Comparison of ENCODE assay signal across 15 mouse cellular contexts in genomic region chr2:159168553-159169064, GRCm38 (mm10).
DNase-seq lines count a peak whose midpoint lies in the region; ATAC-seq and TF ChIP-seq lines count a peak whose summit lies in the region.
"Had no signal": no experiment of that assay in that cellular context is flagged by ENCODE, and none has a peak within 500 bp of the region (broad histone marks: within the 10 kb centered on the region; RNA-seq: fewer than 3 reads in every experiment).

No protein-coding gene starts in this region.

- no peaks in the 10 kb centered on the region for H3K9me3 ChIP-seq in CH12.LX (replicated peaks; ENCODE audit: low read length)
- no peaks in the 10 kb centered on the region for H3K9me3 ChIP-seq in heart, embryonic 14.5 days (ENCODE audit: control insufficient read depth, low read length)
- no peaks in the 10 kb centered on the region for H3K9me3 ChIP-seq in lung, embryonic 15.5 days
- H3K9me3 ChIP-seq: midbrain, embryonic 10.5 days had no signal

- dilution Hi-C loops in CH12.LX (cut with MboI; ENCODE audit: extremely low pct_ligation_motif_present, extremely low pct_unique_long_range_greater_than_20kb, low sequenced_read_pairs): no loop called here

- ATAC-seq in heart, embryonic 14.5 days (ENCODE audit: insufficient number of reproducible peaks, insufficient read depth, low FRiP score, low read depth): peak; percentile 81
- peak; percentile 75 for ATAC-seq in lung, embryonic 15.5 days (ENCODE audit: borderline replicate concordance, extremely low read depth, low FRiP score, low TSS enrichment)

- H3K36me3 ChIP-seq in CH12.LX (replicated peaks in 1 of 2; ENCODE audit: control insufficient read depth in 1 of 2, insufficient read depth in 1 of 2, low read length in 1 of 2): no peaks in the 10 kb centered on the region
- H3K36me3 ChIP-seq in heart, embryonic 14.5 days (ENCODE audit: control insufficient read depth, insufficient read depth, low read length): no peaks in the 10 kb centered on the region
- no peaks in the 10 kb centered on the region for H3K36me3 ChIP-seq in lung, embryonic 15.5 days
- H3K36me3 ChIP-seq: midbrain, embryonic 10.5 days had no signal

- no peaks in the 10 kb centered on the region for H3K27me3 ChIP-seq in CH12.LX (replicated peaks)
- H3K27me3 ChIP-seq in heart, embryonic 14.5 days (ENCODE audit: control insufficient read depth, insufficient read depth, low read length): no peaks in the 10 kb centered on the region
- H3K27me3 ChIP-seq in lung, embryonic 15.5 days: no peaks in the 10 kb centered on the region

- no peaks in the 10 kb centered on the region for H3K79me2 ChIP-seq in CH12.LX (replicated peaks; ENCODE audit: control insufficient read depth, extremely low read depth, insufficient read depth, poor library complexity, severe bottlenecking)

- no peak for TF ChIP-seq EP300 in CH12.LX (IDR thresholded peaks at IDR 0.05; ENCODE audit: low read length)

- no peak for TF ChIP-seq POLR2A in CH12.LX (IDR thresholded peaks at IDR 0.05; ENCODE audit: low read depth, low read length)

- H3K27ac ChIP-seq in CH12.LX (ENCODE audit: insufficient read depth, low read depth): no peak overlapping the region
- peak overlapping the region in 1 of 2 experiments; percentile 35; a peak in 2 of 4 replicates for H3K27ac ChIP-seq in heart, embryonic 14.5 days (replicated peaks in 1 of 2; ENCODE audit: control insufficient read depth in 1 of 2, insufficient read depth in 1 of 2, low read depth in 2 of 2, low read length in 2 of 2)
- H3K27ac ChIP-seq in lung, embryonic 15.5 days: 0 out of 2 replicates have a peak overlapping the region, but pooled peaks have one; percentile 19
- H3K27ac ChIP-seq: heart, adult 2 months; midbrain, embryonic 10.5 days; stomach, postnatal 0 days had no signal

- no peak for TF ChIP-seq RAD21 in CH12.LX (IDR thresholded peaks at IDR 0.05; ENCODE audit: low read depth, low read length)

- DNase-seq in adrenal gland, postnatal 25 days: peak; percentile 3
- DNase-seq in adrenal gland, adult 18-20 months (ENCODE audit: low spot score in 2 of 2): no peak
- DNase-seq in CH12.LX (ENCODE audit: extremely low read depth): peak; percentile 15
- no peak for DNase-seq in frontal cortex, postnatal 14 days (ENCODE audit: low spot score in 2 of 2)
- no peak for DNase-seq in cerebellum, adult 9-10 months
- DNase-seq in right cerebral cortex, postnatal 36 days (ENCODE audit: low spot score in 2 of 2): no peak
- DNase-seq: cerebellum, adult 2 months; thymus, postnatal 4 days had no signal

- H3K4me1 ChIP-seq in CH12.LX (ENCODE audit: control insufficient read depth in 1 of 2, insufficient read depth in 2 of 2): peaks cover 10 to 27% of the 10 kb centered on the region in 2 experiments
- H3K4me1 ChIP-seq in heart, embryonic 14.5 days (ENCODE audit: control insufficient read depth in 2 of 2, insufficient read depth in 2 of 2, low read length in 2 of 2): peaks cover 3 to 6% of the 10 kb centered on the region in 2 experiments; a peak in 2 of 4 replicates
- H3K4me1 ChIP-seq in lung, embryonic 15.5 days: no peaks in the 10 kb centered on the region
- H3K4me1 ChIP-seq: midbrain, embryonic 10.5 days had no signal

- no peak overlapping the region for H3K4me3 ChIP-seq in CH12.LX (replicated peaks in 1 of 3; ENCODE audit: low read depth in 2 of 3, low read length in 2 of 3, poor library complexity in 1 of 3)
- H3K4me3 ChIP-seq in heart, embryonic 14.5 days (ENCODE audit: control insufficient read depth in 1 of 2, insufficient read depth in 1 of 2, low read depth in 1 of 2, low read length in 2 of 2): no peak overlapping the region
- no peak overlapping the region for H3K4me3 ChIP-seq in lung, embryonic 15.5 days
- H3K4me3 ChIP-seq: erythroblast, embryonic 14.5 days; heart, adult 2 months; midbrain, embryonic 10.5 days; myocyte had no signal

- TF ChIP-seq CTCF in CH12.LX (conservative IDR thresholded peaks at IDR 0.05 in 1 of 2, IDR thresholded peaks at IDR 0.05 in 1 of 2; ENCODE audit: low read depth in 2 of 2, low read length in 2 of 2): no peak

- H3K9ac ChIP-seq in CH12.LX (ENCODE audit: insufficient read depth, low read depth): no peak overlapping the region
- H3K9ac ChIP-seq in heart, embryonic 14.5 days (ENCODE audit: low read length): no peak overlapping the region
- H3K9ac ChIP-seq in lung, embryonic 15.5 days: no peak overlapping the region

- whole genome bisulfite sequencing in heart, embryonic 14.5 days: 51% methylated on average over 7 of the region's 7 CpGs
- 47% methylated on average over 7 of the region's 7 CpGs for WGBS in lung, embryonic 15.5 days

- in situ Hi-C loops in CH12.LX (cut with MboI; ENCODE audit: low pct_ligation_motif_present, low pct_unique_long_range_greater_than_20kb, low sequenced_read_pairs): loop anchor here (25.0 kb wide), 1 partner anchor 256 kb away; no protein-coding TSS in a partner anchor

- no peak overlapping the region for H3K4me2 ChIP-seq in CH12.LX (ENCODE audit: insufficient read depth, low read depth, poor library complexity, severe bottlenecking)
- no peak overlapping the region for H3K4me2 ChIP-seq in heart, embryonic 14.5 days (ENCODE audit: low read length)
- no peak overlapping the region for H3K4me2 ChIP-seq in lung, embryonic 15.5 days

TF ChIP-seq in CH12.LX, 34 proteins besides CTCF, POLR2A, EP300 and RAD21:
- TF ChIP-seq MYC (IDR thresholded peaks at IDR 0.05; ENCODE audit: low read depth, low read length) (no peak), USF2 (conservative IDR thresholded peaks at IDR 0.05; ENCODE audit: low read depth, low read length) (no peak), ETS1 (conservative IDR thresholded peaks at IDR 0.05; ENCODE audit: low read depth, low read length) (peak; percentile 65), BHLHE40 (IDR thresholded peaks at IDR 0.05; ENCODE audit: low read depth, low read length) (peak; percentile 79), SIN3A (IDR thresholded peaks at IDR 0.05; ENCODE audit: low read length) (no peak), RCOR1 (conservative IDR thresholded peaks at IDR 0.05; ENCODE audit: low read depth, low read length) (no peak), ZMIZ1 (IDR thresholded peaks at IDR 0.05; ENCODE audit: low read depth, low read length) (no peak), TCF12 (IDR thresholded peaks at IDR 0.05; ENCODE audit: low read depth, low read length) (no peak), JUND (conservative IDR thresholded peaks at IDR 0.05; ENCODE audit: low read depth, low read length) (no peak), SMC3 (IDR thresholded peaks at IDR 0.05; ENCODE audit: low read depth, low read length) (no peak), ZKSCAN1 (IDR thresholded peaks at IDR 0.05; ENCODE audit: borderline replicate concordance, low read depth, low read length) (no peak)

Comparison
In these comparisons a context has a peak if more than half of its experiments do, and no peak if none do; other contexts are left out.
1. DNase-seq: peak in adrenal gland, postnatal 25 days (single experiment) and CH12.LX (single experiment); none in adrenal gland, adult 18-20 months (0 of 2), frontal cortex, postnatal 14 days (0 of 2), cerebellum, adult 9-10 months (single experiment) and right cerebral cortex, postnatal 36 days (0 of 2).